Mouse (Mus musculus) ES-Bruce4 (cell line): ENCODE measurements at regions not wholly inside any gene's neighbourhood (a gene's known extent, or its start where the extent isn't known, plus 50 kb on each side); places are given as distances from the start of the nearest gene placed in this dataset.
"Not testable (repeated sequence)": the region's sequence is repeated elsewhere in the genome, so short reads cannot be mapped to it uniquely, and the experiment has no call there.

Experiments
- H3K27ac ChIP-seq: 2 replicates; pipeline ENCODE4 v1.5.1; 2012; ENCODE audit warnings: low read length, inconsistent platforms; ENCODE audit not compliant: insufficient read depth
- H3K27me3 ChIP-seq: 2 replicates; pipeline ENCODE4 v1.6.1; 2012; ENCODE audit warnings: mild to moderate bottlenecking, low read length, inconsistent platforms; ENCODE audit not compliant: control insufficient read depth, poor library complexity, insufficient read depth, severe bottlenecking
- H3K36me3 ChIP-seq: 2 replicates; pipeline ENCODE4 v1.6.1; 2012; ENCODE audit warnings: inconsistent platforms, mild to moderate bottlenecking, low read length, moderate library complexity; ENCODE audit not compliant: control insufficient read depth, poor library complexity, insufficient read depth, severe bottlenecking
- H3K4me1 ChIP-seq: one replicate; pipeline ENCODE4 v1.8.1; 2011; ENCODE audit warnings: low read length; ENCODE audit not compliant: control insufficient read depth, insufficient read depth
- H3K4me3 ChIP-seq: 2 replicates; pipeline ENCODE4 v1.5.1; 2011; ENCODE audit warnings: low read depth, mild to moderate bottlenecking, low read length
- H3K9ac ChIP-seq: 2 replicates; pipeline ENCODE4 v1.6.1; 2012; ENCODE audit warnings: low read depth, mild to moderate bottlenecking, inconsistent platforms; ENCODE audit not compliant: poor library complexity, severe bottlenecking
- H3K9me3 ChIP-seq: replicated peaks from 2 replicates; pipeline ENCODE4 v1.6.1; 2012; ENCODE audit warnings: mild to moderate bottlenecking, low read length, inconsistent platforms; ENCODE audit not compliant: control insufficient read depth, poor library complexity, insufficient read depth, severe bottlenecking
- CTCF ChIP-seq: IDR thresholded peaks from one replicate; pipeline ENCODE4 v1.8.1; 2011; ENCODE audit warnings: low read depth, low read length
- EP300 ChIP-seq: IDR thresholded peaks from 2 replicates; pipeline ENCODE4 v1.6.1; 2011; ENCODE audit warnings: low read depth, low read length; ENCODE audit not compliant: insufficient read depth
- POLR2A ChIP-seq: IDR thresholded peaks from one replicate; pipeline ENCODE4 v1.8.1; 2011; ENCODE audit warnings: low read length; ENCODE audit not compliant: insufficient read depth

DNA sequence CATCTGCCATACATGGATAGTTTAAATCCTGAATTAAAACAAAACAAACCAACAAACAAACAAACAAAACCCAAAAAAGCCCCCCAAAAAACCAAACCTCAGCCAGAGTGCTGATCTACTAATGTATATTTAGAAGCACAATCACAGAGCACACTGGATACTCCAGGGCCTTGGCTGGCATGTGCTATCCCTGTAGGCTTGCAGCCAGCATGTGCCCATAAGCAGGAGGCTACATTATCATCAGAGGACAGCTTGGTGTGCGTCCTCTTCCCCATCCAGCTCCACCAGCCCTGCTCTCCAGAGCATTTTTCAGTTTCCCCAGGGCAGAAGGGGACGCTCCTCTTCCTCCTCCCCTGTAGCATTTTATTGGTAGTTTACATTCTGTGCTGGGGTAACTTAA, 198.9 kb downstream of the Mterf1b start:
- Histone ChIP-seq H3K4me1 (no peaks in the 10 kb centered on the region), H3K27ac (no peak overlapping the region), H3K27me3 (no peaks in the 10 kb centered on the region), H3K9me3 (no peaks in the 10 kb centered on the region), H3K36me3 (no peaks in the 10 kb centered on the region), H3K4me3 (no peak overlapping the region), H3K9ac (no peak overlapping the region)
- no peak for TF ChIP-seq CTCF
- no peak for TF ChIP-seq EP300
- TF ChIP-seq POLR2A: no peak

DNA sequence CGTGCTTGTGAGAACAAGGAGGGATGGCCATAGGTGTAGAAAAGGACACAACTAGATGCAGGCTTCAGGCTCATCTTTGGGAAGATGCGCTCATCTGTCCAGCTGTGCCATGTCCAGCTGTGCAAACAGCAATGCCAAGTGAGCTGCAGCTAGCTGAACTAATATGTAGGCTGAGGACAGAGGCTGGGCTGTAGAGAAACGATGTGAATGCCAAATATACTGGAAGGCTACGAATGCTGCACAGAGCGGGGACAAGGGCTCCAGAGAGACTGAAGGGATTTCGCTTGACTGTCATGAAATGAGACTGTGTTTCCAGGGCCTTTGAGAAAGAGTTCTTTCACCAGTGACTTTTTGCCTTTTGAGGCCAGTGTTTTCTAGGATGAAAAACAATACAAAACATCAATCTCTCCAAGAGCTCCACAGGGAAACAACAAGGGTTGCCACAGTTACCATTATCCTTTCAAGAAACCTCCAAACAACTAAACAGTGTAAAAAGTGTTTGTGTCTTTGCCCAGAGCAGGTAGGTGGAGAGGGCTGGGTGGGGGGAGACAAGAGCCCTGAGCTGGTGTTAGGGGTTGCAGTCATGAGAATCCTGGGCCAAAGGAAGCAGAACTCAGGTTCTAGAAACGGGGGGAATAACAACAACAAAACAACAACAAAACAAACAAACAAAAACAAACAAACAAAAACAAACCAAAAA, 202.3 kb downstream of the Mterf1b start:
- not testable (repeated sequence) for H3K4me1 ChIP-seq, H3K27ac ChIP-seq, H3K9ac ChIP-seq, H3K9me3 ChIP-seq, H3K36me3 ChIP-seq, H3K27me3 ChIP-seq, H3K4me3 ChIP-seq

DNA sequence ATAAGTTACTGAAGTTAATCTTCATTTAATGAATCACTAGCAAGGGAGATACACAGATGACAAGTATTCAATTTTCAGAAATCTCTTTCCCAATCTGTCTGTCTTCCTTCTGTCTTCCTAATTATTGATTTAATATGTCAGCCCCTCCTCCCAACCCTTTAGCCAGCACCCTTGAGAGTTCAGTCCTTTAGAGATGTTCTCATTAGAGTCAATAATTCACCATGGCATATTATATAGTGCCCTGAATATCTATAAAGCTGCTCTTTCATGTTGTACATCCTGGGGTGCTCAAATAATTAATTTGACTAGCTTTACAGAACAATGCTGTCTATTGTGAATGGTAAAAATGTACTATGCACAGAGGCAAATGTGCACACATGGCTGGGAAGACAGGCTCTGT, 205.9 kb downstream of the Mterf1b start:
- Histone ChIP-seq H3K9ac (no peak overlapping the region), H3K4me1 (no peaks in the 10 kb centered on the region), H3K4me3 (no peak overlapping the region), H3K27me3 (no peaks in the 10 kb centered on the region), H3K36me3 (no peaks in the 10 kb centered on the region), H3K9me3 (no peaks in the 10 kb centered on the region), H3K27ac (no peak overlapping the region)
- TF ChIP-seq POLR2A (no peak), CTCF (no peak), EP300 (no peak)

DNA sequence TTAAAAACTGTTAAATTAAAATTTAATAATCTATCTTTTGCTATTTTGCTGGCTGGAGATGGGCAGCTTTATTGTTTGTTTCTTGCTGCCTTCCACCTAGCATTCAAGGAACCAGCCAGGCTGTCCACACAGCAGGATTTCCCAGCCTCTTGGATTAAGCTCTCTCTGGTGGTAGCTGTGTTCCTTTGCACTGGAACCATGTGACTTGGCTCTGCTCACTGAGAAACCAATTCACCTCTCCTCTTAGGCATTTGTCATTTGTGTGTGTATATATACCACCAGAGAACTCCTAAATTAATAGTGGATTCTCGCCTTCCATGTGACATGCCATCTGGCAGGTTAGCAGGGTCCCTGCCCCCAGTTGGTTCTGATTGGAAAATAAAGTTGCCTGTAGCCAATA, 225.6 kb downstream of the Mterf1b start:
- Histone ChIP-seq H3K27ac (no peak overlapping the region), H3K4me3 (no peak overlapping the region), H3K36me3 (no peaks in the 10 kb centered on the region), H3K4me1 (no peaks in the 10 kb centered on the region), H3K9ac (no peak overlapping the region), H3K27me3 (no peaks in the 10 kb centered on the region), H3K9me3 (no peaks in the 10 kb centered on the region)
- TF ChIP-seq EP300 (no peak), CTCF (no peak), POLR2A (no peak)
